Mouse (Mus musculus) liver (tissue): ENCODE measurements at regions not wholly inside any gene's neighbourhood (a gene's known extent, or its start where the extent isn't known, plus 50 kb on each side); places are given as distances from the start of the nearest gene placed in this dataset.

Experiments used
- DNase-seq: peaks from one replicate; pipeline ENCODE4 v3.0.0-alpha.2; 2020; ENCODE audit warnings: mixed read lengths

DNA sequence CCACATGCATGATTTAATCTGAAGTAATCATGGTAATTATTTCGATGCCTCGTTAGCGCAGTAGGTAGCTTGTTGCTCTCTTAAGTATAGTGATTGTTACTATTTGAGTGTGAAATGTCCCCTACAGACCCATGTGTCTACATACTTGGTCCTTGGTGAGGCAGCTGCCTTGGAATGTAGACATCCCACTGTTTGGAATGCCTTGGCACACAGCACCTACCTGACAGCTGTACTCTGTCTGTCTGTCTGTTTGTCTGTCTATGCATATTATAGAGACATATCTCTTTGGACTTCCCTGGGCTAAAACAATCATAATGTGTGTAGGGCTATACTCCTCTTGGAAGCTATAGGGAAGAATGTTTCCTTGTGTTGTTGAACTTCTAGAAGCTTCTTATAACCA is 83.7 kb upstream of the Runx3 start:
- DNase-seq: no peak

DNA sequence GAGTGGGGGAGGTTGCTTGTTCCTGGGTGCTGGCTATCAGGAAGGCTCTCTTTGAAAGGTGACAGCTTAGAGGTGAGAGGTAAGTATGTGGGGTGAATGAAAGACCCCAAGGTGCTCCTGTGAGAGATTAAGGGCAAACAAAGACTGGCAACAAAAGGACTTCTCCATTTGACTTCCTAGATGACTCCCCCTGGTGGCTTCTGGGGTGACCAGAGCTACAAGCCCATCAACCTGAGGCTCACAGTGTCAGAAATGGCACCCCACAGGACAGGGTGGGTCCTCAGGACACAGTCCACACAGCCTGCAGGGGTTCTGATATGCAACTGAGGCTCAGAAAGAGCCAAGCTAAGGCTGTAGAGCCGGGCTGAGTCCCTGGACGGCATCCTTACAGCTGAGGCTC is 81.2 kb upstream of the Runx3 start:
- no peak for DNase-seq

DNA sequence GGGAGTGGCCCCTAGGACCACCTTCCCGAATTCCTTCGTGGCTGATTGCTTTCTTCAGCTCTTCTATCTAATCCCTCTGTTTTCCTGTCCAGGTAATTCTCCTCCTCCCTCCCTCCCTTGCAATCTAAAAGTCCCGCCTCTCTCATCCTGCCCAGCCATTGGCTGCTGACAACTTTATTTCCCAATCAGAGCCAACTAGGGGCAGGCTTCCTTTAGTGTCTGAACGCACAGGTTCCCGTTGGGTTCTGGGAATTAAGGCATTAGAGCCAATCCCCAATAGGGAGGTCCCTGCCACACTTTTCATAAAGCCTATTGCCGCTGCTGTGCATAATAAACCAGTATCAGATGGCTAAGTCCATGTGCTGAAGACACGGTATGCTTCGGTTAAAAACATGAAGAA is 78.5 kb upstream of the Runx3 start:
- DNase-seq: no peak

DNA sequence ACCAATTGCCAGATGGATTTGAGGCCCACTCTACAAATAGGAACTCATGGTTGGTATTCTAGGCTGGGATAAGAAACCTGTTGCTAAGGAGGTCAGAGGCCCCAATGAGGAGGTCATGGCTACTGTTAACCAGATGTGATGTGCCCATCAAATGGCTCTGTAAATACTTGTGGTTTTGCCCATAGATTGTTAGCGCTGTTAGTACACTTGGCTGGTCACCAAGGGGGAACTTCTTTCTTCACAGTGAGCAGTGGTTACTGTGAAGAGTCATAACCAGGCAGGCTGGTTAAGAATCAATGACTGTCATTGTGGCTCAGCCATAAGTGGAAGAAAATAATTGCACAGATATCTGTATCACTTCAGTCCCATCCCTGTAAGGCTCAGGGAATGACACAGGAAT is 78.0 kb upstream of the Runx3 start:
- DNase-seq: no peak

DNA sequence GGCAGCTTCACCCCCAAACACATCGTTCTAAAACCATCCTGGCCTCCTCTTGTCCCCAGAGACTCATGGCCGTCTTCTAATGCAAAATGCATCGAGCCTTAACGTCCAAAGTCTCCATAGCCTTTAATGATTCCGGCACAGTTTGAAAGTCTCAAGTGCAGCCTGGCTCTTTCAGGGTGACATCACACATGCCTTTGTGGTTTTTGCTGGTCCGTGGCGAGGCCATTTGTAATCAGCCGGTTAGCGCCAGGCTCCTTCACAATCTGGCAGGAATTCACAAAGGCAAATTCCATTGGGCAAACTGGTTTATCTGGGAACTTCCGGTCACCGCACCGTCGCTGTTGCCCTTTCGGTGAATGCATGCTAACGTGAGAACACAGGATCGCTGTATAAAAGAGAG is 75.4 kb upstream of the Runx3 start:
- no peak for DNase-seq

DNA sequence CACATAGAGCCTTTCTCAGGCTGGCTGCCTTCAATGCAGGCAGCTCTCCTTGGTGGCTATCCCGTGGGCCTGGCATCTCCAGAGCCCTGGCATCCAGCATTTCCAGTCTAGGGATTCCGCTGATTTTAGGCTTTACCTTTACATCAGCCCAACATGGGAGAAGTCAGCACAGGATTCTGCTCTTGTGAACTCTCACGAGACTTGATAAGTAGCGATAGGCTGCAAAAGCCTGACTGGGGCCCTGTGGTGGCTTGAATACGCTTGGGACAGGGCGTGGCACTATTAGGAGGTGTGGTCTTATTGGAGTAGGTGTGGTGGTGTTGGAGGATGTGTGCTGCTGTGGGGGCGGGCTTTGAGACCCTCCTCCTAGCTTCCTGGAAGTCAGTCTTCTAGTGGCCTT is 73.8 kb upstream of the Runx3 start:
- DNase-seq: peak; percentile 64

DNA sequence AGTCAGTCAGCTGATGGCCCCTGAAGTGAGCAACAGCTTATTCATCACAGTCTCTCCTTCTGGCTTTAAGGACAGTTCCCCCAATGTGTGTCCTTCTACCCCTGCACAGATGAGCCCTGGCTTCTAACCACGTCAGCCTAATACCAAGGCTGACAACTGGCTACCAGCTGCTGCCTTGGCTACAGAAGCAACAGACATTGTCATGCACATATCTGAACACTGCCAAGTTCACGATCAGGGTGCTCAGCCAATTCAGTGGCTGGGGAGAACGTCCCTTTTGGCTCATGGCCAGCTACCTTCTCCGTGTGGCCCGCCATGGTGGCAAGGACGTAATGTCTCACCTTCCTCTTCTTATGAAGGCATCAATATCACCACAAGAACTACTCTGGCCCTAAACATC is 73.2 kb upstream of the Runx3 start:
- DNase-seq: no peak

DNA sequence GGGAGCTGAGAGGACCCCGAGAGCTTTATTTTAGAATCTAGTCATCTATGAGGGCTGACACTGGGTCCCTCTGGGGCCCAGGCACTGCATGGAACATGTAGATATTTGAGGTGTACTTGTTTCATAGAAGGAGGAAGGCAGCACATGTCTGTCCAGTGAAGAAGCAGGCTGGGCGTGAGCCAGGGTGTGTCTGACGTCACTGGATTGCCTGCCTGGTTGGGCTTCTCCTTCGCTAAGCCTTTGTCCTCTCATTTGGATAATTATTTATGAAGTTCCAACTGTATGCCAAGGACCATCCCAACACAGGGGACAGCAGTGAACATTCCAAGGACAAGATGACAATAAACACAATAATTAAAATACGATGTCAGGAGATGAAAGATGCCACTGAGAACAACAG is 72.7 kb upstream of the Runx3 start:
- no peak for DNase-seq

DNA sequence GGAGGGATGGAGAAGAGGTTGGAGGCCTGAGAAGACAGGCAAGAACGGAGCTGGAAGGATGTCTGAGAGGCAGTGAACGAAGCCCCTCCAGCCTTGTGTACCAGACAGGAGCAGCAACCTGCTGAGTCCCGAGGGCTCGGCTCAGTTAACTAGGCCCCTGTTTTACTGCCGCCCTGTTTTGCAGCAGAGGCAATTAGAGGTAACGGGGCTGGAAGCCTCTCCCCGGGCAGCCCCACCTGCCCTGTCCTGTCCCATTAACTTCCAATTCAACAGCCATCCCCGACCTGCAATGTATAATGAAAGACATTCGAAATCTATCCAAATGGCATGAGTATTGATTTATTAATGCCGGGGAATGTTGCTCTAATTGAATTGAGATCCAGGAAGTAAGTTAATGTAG is 70.5 kb upstream of the Runx3 start:
- DNase-seq: no peak

DNA sequence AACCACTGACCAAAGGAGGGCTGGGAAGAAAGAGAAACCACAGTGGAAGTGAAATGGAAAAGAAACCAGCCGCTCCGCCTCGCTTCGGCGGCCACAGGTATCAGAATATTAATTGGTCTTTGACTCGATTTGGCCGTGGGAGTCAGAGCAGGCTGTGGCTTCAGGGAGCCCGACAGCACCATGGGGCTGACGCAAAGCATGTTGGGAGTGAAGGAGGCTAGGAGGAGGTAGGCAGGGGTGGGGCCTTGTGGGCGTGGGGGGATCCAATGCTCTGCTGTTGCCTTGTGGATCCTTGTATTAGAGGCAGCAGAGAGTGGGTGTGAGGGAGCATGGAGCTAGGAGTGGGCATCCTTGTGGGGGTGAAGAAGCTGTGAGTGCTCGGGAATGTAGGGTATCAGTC is 69.0 kb upstream of the Runx3 start:
- no peak for DNase-seq

DNA sequence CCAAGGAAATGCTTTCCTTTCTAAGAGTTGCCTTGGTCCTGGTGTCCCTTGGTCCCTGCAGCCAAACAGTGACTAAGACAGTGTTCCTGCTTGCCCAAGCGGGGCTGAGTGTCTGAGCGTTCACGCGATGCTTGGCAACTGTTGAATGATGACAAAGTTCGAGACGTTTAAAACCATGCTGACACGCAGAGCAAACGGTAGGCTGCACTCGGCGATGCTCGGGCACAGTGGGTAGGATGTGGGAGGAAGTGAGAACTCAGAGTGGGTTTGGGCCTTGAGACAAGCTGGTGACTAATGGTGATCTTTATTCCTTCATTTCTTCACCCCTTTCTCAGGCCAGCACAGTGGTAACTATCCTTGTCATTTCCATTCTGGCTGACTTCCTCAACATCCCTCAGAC is 66.9 kb upstream of the Runx3 start:
- no peak for DNase-seq

DNA sequence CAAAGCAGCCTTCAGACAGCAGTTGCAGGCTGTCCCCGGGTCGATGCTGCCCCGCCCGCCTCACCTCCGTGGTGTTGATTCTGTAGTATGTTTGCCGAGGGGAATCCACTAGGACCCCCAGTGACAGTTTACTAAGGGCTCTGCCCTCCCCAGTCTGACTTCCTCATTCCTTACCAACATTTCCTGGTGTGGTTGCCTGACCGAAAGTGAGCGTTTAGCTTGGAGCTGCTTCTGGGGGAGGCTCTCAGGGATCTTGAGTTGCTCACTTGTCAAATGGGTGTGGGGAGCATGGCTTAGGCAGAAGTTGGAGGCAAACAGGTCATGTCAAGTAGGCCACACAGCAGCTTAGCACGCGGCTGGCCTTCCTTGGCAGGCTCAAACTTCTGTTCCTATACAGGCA is 66.1 kb upstream of the Runx3 start:
- DNase-seq: no peak

DNA sequence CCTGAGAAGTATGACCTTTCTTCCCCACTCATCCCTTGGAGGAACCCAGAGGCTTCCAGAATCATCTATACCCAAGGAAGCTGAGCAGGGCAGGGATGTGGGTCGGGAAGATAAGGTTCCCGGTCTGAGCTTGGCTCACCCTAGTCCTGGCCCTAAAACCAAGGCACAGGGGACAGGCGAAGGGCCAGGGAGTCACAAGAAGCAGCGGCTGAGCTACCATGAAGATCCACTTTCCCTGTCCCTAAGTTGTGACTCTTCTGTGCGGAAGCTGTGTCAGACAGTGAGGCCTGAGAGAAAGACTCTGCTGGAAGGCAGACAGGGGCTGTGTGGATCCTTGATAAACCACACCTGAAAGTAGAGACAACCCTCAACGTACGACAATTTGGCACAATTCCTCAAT is 64.1 kb upstream of the Runx3 start:
- DNase-seq: no peak

DNA sequence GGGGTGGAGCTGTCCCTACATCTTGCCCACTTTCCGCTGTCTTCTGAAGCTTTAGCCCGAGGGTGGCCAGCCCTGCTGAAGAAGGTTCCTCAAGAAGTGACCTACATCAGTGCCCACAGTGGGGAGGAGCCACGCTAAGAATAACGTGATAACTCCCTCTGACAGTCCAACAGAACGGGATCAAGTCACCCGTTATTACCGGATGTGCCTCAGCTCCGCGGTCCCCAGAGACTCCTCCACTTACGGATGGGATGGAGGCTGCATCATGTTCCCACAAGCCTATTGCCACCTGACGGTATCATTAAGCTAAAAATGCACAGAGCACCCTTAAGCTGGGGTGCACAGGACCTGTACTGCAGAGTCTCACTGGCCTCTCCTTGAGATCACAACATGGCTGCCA is 63.2 kb upstream of the Runx3 start:
- DNase-seq: no peak

DNA sequence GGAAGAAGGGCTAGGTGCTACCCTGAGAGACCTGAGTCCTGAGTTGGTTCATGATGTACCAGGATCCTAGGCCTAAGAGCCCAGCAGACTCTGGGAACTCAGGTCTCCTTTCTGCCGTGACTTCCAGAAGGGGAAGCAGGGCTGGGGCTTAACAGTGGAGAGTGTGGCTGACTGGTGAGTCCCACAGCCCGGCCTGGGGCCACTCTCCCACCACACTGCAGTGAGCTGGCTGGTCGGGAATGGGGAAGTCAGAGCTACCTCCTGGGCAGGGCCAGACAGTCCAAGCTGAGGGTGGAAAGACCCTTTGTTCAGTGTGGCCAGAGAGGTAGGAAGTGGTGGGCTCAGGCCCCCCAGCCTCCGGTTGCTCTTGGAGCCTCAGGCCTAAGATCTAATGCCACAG is 61.6 kb upstream of the Runx3 start:
- DNase-seq: no peak

DNA sequence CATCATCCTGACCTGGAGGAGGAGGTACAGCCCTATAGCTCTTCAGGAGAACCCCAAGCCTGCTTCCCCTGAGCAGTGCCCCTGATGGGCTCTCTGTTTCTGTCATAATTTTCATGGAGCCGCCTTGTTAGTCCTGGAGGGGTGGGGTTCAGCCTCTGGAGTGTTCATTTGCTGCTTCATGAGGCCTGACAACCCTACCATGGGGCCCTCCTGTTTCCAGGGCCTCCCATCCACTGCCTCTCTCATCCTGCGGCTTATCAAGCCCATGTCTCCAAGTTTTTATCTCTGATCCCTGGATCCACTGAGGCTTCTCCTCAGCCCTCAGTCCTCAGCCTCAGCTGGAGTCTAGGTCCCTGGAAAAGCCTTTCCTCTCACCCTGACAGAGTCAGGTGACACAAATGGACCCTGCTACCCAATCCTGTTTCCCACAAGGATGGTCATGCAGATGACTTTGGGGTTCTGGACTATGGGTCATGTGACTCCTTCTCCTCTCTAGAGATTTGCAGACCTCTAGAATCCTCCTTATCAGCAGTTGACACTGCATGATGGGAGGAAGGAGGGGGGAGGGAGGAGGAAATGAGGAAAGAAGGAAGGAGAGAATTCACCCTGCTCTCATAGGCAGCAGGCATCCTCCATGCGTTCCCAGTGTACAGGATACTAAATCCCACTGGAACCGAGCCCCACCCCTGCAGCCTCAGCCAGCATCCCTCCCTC is 59.3 kb upstream of the Runx3 start:
- peak; percentile 59 for DNase-seq

DNA sequence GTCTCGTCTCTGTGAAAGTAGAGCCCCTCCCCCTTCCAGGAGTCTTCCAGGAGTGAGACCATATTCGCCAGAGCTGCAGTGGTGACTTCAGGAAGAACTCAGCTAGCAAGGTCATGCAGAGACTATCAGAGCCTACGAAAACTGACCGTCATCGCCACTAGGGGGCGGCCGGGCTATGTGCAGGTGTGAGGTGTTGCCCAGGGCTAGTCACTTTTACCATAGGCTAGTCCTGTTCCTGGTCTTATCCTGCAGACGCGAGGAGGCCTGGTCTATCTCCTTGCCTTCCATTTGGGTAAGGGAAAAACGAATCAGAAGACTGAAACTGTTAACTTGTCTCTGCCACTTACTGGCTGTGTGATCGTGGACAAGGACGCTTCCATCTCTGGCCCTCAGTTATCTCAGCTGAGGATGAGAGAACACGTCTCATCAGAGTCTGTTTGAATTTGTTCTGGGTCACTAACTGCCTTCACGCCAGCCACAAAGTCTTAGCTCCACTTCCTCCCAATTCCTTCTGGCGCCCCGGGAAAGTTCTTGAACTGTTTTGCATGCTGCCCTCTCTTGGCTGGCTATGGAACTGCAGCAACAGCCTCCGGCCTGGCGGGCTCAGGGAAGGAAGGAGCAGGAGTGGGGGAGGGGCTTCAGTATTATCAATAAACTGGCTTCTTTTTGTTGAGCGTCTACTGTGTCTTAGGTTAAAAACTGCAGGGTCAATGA is 53.5 kb upstream of the Runx3 start:
- DNase-seq: peak; percentile 88

DNA sequence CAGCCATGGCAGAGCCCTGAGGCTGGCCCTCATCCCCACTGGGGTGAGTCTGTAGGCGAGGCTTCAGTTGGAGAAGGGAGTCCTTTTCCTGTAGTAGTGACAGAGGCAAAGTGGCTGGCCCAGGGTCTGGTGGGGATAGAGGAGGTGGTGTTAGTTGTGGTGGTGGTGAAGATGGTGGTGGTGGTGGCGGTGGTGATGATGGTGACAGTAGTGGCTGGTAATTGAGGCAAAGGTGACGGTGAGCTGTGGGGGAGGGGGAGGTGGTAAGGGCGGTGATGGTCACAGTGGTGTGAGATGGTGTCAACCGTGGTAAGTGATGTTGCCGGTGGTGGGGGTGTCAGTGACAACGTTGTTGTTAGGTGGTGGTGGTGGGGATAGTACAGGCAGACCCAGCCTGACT is 52.6 kb upstream of the Runx3 start:
- no peak for DNase-seq

DNA sequence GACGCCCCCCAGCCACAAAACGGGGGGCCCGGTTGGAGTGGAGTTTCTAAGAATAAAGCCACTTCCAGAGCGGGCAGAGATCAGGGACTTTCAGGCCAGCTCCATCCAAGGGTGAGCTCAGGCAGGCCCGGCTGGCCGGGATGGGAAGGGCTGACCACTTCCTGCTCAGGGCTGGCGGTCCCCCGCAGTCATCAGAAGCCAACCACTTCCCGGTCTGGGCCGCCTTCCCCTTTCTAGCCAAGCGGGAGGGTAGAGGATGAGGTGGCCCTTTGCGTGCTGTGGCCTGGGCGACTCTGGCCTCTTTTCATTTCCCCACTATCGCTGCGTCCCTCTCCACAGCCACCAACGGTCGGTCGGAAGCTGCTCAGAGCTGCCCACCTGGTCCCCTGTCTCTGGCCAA is 50.6 kb upstream of the Runx3 start:
- peak; percentile 52 for DNase-seq
